In the genomic region with DNA sequence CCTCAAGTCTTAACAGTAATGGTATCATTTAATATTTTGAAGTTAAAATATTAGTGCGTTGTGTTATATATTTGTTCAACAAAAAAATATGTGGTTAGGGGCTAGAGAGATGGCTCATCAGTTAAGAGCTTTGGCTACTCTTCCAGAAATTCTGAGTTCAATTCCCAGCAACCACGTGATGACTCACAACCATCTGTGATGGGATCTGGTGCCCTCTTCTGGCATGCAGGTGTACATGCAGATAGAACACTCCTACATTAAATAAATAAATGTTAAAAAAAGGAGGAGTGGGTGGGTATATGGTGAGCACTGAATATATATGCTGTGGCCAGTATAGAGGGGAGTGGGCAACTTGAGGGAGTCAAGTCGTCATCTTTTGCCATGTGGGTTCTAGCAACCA, we compare ENCODE assay signal across 10 mouse cellular contexts. TPM values are rescaled to one million over a fixed set of nuclear protein-coding genes. Genes with fewer than 3 reads are reported as not detected.
DNase-seq lines count a peak whose midpoint lies in the region; ATAC-seq and TF ChIP-seq lines count a peak whose summit lies in the region.
"Had no signal": no experiment of that assay in that cellular context is flagged by ENCODE, and none has a peak within 500 bp of the region (broad histone marks: within the 10 kb centered on the region; RNA-seq: fewer than 3 reads in every experiment).

No protein-coding gene starts in this region.

- H3K4me1 ChIP-seq in forebrain, postnatal 0 days (ENCODE audit: insufficient read depth) = 0 out of 2 replicates have a peak, but pooled peaks cover under 1% of the 10 kb centered on the region
- peaks cover 9% of the 10 kb centered on the region for H3K4me1 ChIP-seq in forebrain, embryonic 16.5 days (replicated peaks; ENCODE audit: control insufficient read depth, insufficient read depth, low read length)
- H3K4me1 ChIP-seq in midbrain, postnatal 0 days (ENCODE audit: insufficient read depth, low read length) = no peaks in the 10 kb centered on the region
- H3K4me1 ChIP-seq in midbrain, embryonic 15.5 days = peaks cover 6% of the 10 kb centered on the region
- H3K4me1 ChIP-seq: heart, embryonic 15.5 days had no signal

- 79% methylated on average over 3 of the region's 3 CpGs for WGBS in forebrain, postnatal 0 days
- WGBS in forebrain, embryonic 16.5 days = 72% methylated on average over 3 of the region's 3 CpGs
- 77% methylated on average over 3 of the region's 3 CpGs for WGBS in midbrain, postnatal 0 days
- WGBS in midbrain, embryonic 15.5 days = 79% methylated on average over 3 of the region's 3 CpGs

- no peak for ATAC-seq in forebrain, postnatal 0 days
- ATAC-seq in forebrain, embryonic 16.5 days = no peak
- no peak for ATAC-seq in midbrain, postnatal 0 days (ENCODE audit: low FRiP score)
- no peak for ATAC-seq in midbrain, embryonic 15.5 days (replicated peaks)

- no peaks in the 10 kb centered on the region for H3K9me3 ChIP-seq in forebrain, postnatal 0 days (ENCODE audit: low read length)
- no peaks in the 10 kb centered on the region for H3K9me3 ChIP-seq in forebrain, embryonic 16.5 days (ENCODE audit: control insufficient read depth, low read length)
- no peaks in the 10 kb centered on the region for H3K9me3 ChIP-seq in midbrain, postnatal 0 days (ENCODE audit: low read length)
- no peaks in the 10 kb centered on the region for H3K9me3 ChIP-seq in midbrain, embryonic 15.5 days
- H3K9me3 ChIP-seq: G1E; heart, embryonic 15.5 days had no signal

- DNase-seq in forebrain, postnatal 0 days = no peak
- DNase-seq in midbrain, postnatal 0 days (ENCODE audit: low spot score) = no peak
- peak; percentile 19 for DNase-seq in embryo, embryonic 10.5 days (ENCODE audit: low spot score)
- peak; percentile 9 to 13 for DNase-seq in thymus, postnatal 36 days
- DNase-seq in left cerebral cortex, adult 18-20 months (ENCODE audit: low spot score in 2 of 2) = no peak
- DNase-seq in layer of hippocampus, postnatal 36 days = no peak

- no peak overlapping the region for H3K4me3 ChIP-seq in forebrain, postnatal 0 days (ENCODE audit: low read depth, low read length)
- no peak overlapping the region for H3K4me3 ChIP-seq in forebrain, embryonic 16.5 days (replicated peaks; ENCODE audit: low read length)
- H3K4me3 ChIP-seq in midbrain, postnatal 0 days (ENCODE audit: low read depth, low read length) = no peak overlapping the region
- no peak overlapping the region for H3K4me3 ChIP-seq in midbrain, embryonic 15.5 days
- H3K4me3 ChIP-seq: heart, embryonic 15.5 days had no signal

- H3K9ac ChIP-seq in forebrain, postnatal 0 days = no peak overlapping the region
- no peak overlapping the region for H3K9ac ChIP-seq in forebrain, embryonic 16.5 days (replicated peaks; ENCODE audit: low read depth, low read length)
- no peak overlapping the region for H3K9ac ChIP-seq in midbrain, postnatal 0 days (replicated peaks; ENCODE audit: low read length, poor library complexity, severe bottlenecking)
- H3K9ac ChIP-seq in midbrain, embryonic 15.5 days = no peak overlapping the region
- H3K9ac ChIP-seq: heart, embryonic 15.5 days had no signal

- H3K27ac ChIP-seq in forebrain, postnatal 0 days (ENCODE audit: low read depth, low read length) = no peak overlapping the region
- H3K27ac ChIP-seq in forebrain, embryonic 16.5 days (ENCODE audit: low read length) = no peak overlapping the region
- no peak overlapping the region for H3K27ac ChIP-seq in midbrain, postnatal 0 days (ENCODE audit: low read depth, low read length)
- H3K27ac ChIP-seq in midbrain, embryonic 15.5 days = no peak overlapping the region
- H3K27ac ChIP-seq: heart, embryonic 15.5 days had no signal

- H3K36me3 ChIP-seq in forebrain, postnatal 0 days (ENCODE audit: insufficient read depth) = peaks cover 61% of the 10 kb centered on the region
- peaks cover 43% of the 10 kb centered on the region for H3K36me3 ChIP-seq in forebrain, embryonic 16.5 days (ENCODE audit: control insufficient read depth, insufficient read depth)
- H3K36me3 ChIP-seq in midbrain, postnatal 0 days (ENCODE audit: insufficient read depth, low read length) = peaks cover 32% of the 10 kb centered on the region; the same call in 1 of the 2 replicates
- H3K36me3 ChIP-seq in midbrain, embryonic 15.5 days (replicated peaks) = peaks cover 47% of the 10 kb centered on the region

- TF ChIP-seq CTCF in forebrain, postnatal 0 days (IDR thresholded peaks at IDR 0.05; ENCODE audit: low read depth) = peak; percentile 45
- peak; percentile 57 for TF ChIP-seq CTCF in midbrain, postnatal 0 days (IDR thresholded peaks at IDR 0.05)

- no peak overlapping the region for H3K4me2 ChIP-seq in forebrain, postnatal 0 days (ENCODE audit: low read depth)
- H3K4me2 ChIP-seq in forebrain, embryonic 16.5 days (ENCODE audit: low read length) = no peak overlapping the region
- H3K4me2 ChIP-seq in midbrain, postnatal 0 days (ENCODE audit: low read depth, low read length, poor library complexity, severe bottlenecking) = no peak overlapping the region
- H3K4me2 ChIP-seq in midbrain, embryonic 15.5 days = no peak overlapping the region
- H3K4me2 ChIP-seq: heart, embryonic 15.5 days had no signal

- H3K27me3 ChIP-seq in forebrain, postnatal 0 days (ENCODE audit: insufficient read depth, low read length) = no peaks in the 10 kb centered on the region
- no peaks in the 10 kb centered on the region for H3K27me3 ChIP-seq in forebrain, embryonic 16.5 days (replicated peaks; ENCODE audit: control insufficient read depth, insufficient read depth, low read length)
- no peaks in the 10 kb centered on the region for H3K27me3 ChIP-seq in midbrain, postnatal 0 days (ENCODE audit: insufficient read depth, low read length)
- H3K27me3 ChIP-seq in midbrain, embryonic 15.5 days (replicated peaks) = no peaks in the 10 kb centered on the region
- H3K27me3 ChIP-seq: heart, embryonic 15.5 days had no signal

RNA-seq across cellular contexts. Expression of a gene that starts 6.8 kb away (rescaled TPM):
- total RNA-seq in forebrain, postnatal 0 days (2014; rRNA removed) = 57.3 and 69.6 TPM in 2 replicates
- polyA plus RNA-seq in forebrain, postnatal 0 days (2015; fragmentation: Nextera tagmentation; extraction: Ambion mirVana) = 64.7 and 84.6 TPM in 2 replicates
- 57.6 and 61.9 TPM in 2 replicates for polyA plus RNA-seq in forebrain, embryonic 16.5 days (2015; fragmentation: Nextera tagmentation; extraction: Ambion mirVana)
- total RNA-seq in midbrain, postnatal 0 days (2014; rRNA removed) = 37.8 and 42.8 TPM in 2 replicates
- 57.7 and 70.5 TPM in 2 replicates for polyA plus RNA-seq in midbrain, postnatal 0 days (2015; fragmentation: Nextera tagmentation; extraction: Ambion mirVana)
- 47.8 and 55.1 TPM in 2 replicates for polyA plus RNA-seq in midbrain, embryonic 15.5 days (2015; fragmentation: Nextera tagmentation; extraction: Ambion mirVana)
- 10 to 100 TPM; 42.1 to 53.0 TPM for total RNA-seq in left cerebral cortex, adult 18-20 months (2021)
- total RNA-seq in layer of hippocampus, postnatal 36 days (2021) = 10 to 100 TPM; 47.7 to 49.2 TPM

RNA-seq across cellular contexts. Expression of a gene that starts 6.8 kb away (rescaled TPM):
- 70.6 and 90.9 TPM in 2 replicates for total RNA-seq in forebrain, postnatal 0 days (2014; rRNA removed)
- polyA plus RNA-seq in forebrain, postnatal 0 days (2015; fragmentation: Nextera tagmentation; extraction: Ambion mirVana) = 48.7 and 83.8 TPM in 2 replicates
- 154 and 170 TPM in 2 replicates for polyA plus RNA-seq in forebrain, embryonic 16.5 days (2015; fragmentation: Nextera tagmentation; extraction: Ambion mirVana)
- total RNA-seq in midbrain, postnatal 0 days (2014; rRNA removed) = 51.2 and 81.5 TPM in 2 replicates
- polyA plus RNA-seq in midbrain, postnatal 0 days (2015; fragmentation: Nextera tagmentation; extraction: Ambion mirVana) = 71.3 and 84.8 TPM in 2 replicates
- polyA plus RNA-seq in midbrain, embryonic 15.5 days (2015; fragmentation: Nextera tagmentation; extraction: Ambion mirVana) = 134 and 142 TPM in 2 replicates
- 10 to 100 TPM; 52.3 to 54.5 TPM for total RNA-seq in left cerebral cortex, adult 18-20 months (2021)
- 10 to 100 TPM; 51.6 to 58.4 TPM for total RNA-seq in layer of hippocampus, postnatal 36 days (2021)

RNA-seq across cellular contexts. Expression of a gene that starts 24.3 kb away (rescaled TPM):
- 217 and 226 TPM in 2 replicates for total RNA-seq in forebrain, postnatal 0 days (2014; rRNA removed)
- 425 and 543 TPM in 2 replicates for polyA plus RNA-seq in forebrain, postnatal 0 days (2015; fragmentation: Nextera tagmentation; extraction: Ambion mirVana)
- polyA plus RNA-seq in forebrain, embryonic 16.5 days (2015; fragmentation: Nextera tagmentation; extraction: Ambion mirVana) = 278 and 305 TPM in 2 replicates
- 244 and 256 TPM in 2 replicates for total RNA-seq in midbrain, postnatal 0 days (2014; rRNA removed)
- polyA plus RNA-seq in midbrain, postnatal 0 days (2015; fragmentation: Nextera tagmentation; extraction: Ambion mirVana) = 408 and 415 TPM in 2 replicates
- polyA plus RNA-seq in midbrain, embryonic 15.5 days (2015; fragmentation: Nextera tagmentation; extraction: Ambion mirVana) = 273 and 290 TPM in 2 replicates
- total RNA-seq in left cerebral cortex, adult 18-20 months (2021) = 100 to 1,000 TPM; 166 to 174 TPM
- 100 to 1,000 TPM; 169 to 190 TPM for total RNA-seq in layer of hippocampus, postnatal 36 days (2021)

RNA-seq across cellular contexts. Expression of a gene that starts 24.6 kb away (rescaled TPM):
- total RNA-seq in forebrain, postnatal 0 days (2014; rRNA removed) = 44.5 and 54.8 TPM in 2 replicates
- 38.7 and 39.8 TPM in 2 replicates for polyA plus RNA-seq in forebrain, postnatal 0 days (2015; fragmentation: Nextera tagmentation; extraction: Ambion mirVana)
- 51.8 and 54.2 TPM in 2 replicates for polyA plus RNA-seq in forebrain, embryonic 16.5 days (2015; fragmentation: Nextera tagmentation; extraction: Ambion mirVana)
- 39.2 and 51.3 TPM in 2 replicates for total RNA-seq in midbrain, postnatal 0 days (2014; rRNA removed)
- 42.9 and 49.6 TPM in 2 replicates for polyA plus RNA-seq in midbrain, postnatal 0 days (2015; fragmentation: Nextera tagmentation; extraction: Ambion mirVana)
- polyA plus RNA-seq in midbrain, embryonic 15.5 days (2015; fragmentation: Nextera tagmentation; extraction: Ambion mirVana) = 53.0 and 63.3 TPM in 2 replicates
- total RNA-seq in left cerebral cortex, adult 18-20 months (2021) = 10 to 100 TPM; 34.0 to 38.2 TPM
- total RNA-seq in layer of hippocampus, postnatal 36 days (2021) = 10 to 100 TPM; 46.4 to 50.6 TPM

Comparison
In these comparisons a context has a peak if more than half of its experiments do, and no peak if none do; other contexts are left out.
1. DNase-seq: peak in embryo, embryonic 10.5 days (single experiment) and thymus, postnatal 36 days (2 of 2); none in forebrain, postnatal 0 days (single experiment), midbrain, postnatal 0 days (single experiment), left cerebral cortex, adult 18-20 months (0 of 2) and layer of hippocampus, postnatal 36 days (0 of 2).